Mouse (Mus musculus): ENCODE results near the gene Six3. TPM values are rescaled to one million over a fixed set of nuclear protein-coding genes. Genes with fewer than 3 reads are reported as not detected.
A peak's percentile ranks its signal among the peaks of the same experiment; 100 is the strongest.

The Six3 gene
- polyA plus RNA-seq, 1 experiment from 2014 or later = 17.5 TPM

DNA sequence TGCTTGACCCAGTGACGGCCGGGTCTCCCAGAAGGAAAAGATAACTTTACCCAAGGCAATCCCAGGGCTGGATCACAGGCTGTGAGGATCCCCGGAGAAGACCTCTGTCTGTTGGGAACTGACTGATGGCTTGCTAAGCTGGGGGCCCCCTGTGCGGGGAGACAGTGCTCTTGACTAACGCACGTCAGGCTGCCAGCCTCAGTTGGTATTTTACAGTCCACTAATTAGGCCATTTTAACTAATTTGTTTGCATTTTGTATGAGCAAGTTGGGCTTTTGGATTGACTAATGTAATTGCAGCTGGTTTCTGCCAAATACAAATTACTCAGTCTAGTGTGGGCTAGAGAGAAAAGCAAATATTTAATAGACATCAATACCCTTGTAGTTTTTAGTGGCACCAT, 21.4 kb upstream of the Six3 start:
- Histone ChIP-seq H3K4me3 (ENCODE audit: low read depth, low read length) (no peak overlapping the region), H3K27ac (ENCODE audit: low read depth, low read length) (no peak overlapping the region), H3K4me2 (ENCODE audit: low read depth, low read length, severe bottlenecking) (no peak overlapping the region), H3K27me3 (ENCODE audit: control insufficient read depth, insufficient read depth, low read length) (no peaks in the 10 kb centered on the region; the same call in 1 of the 2 replicates), H3K9me3 (ENCODE audit: control insufficient read depth, low read length) (no peaks in the 10 kb centered on the region), H3K9ac (ENCODE audit: low read length) (no peak overlapping the region), H3K4me1 (replicated peaks; ENCODE audit: control insufficient read depth, insufficient read depth, low read length) (no peaks in the 10 kb centered on the region), H3K36me3 (ENCODE audit: control insufficient read depth, insufficient read depth, low read length) (no peaks in the 10 kb centered on the region)
- 79% methylated on average over 6 of the region's 6 CpGs for WGBS
- no peak for DNase-seq (ENCODE audit: low spot score)
- ATAC-seq (replicated peaks; ENCODE audit: low FRiP score) = no peak

DNA sequence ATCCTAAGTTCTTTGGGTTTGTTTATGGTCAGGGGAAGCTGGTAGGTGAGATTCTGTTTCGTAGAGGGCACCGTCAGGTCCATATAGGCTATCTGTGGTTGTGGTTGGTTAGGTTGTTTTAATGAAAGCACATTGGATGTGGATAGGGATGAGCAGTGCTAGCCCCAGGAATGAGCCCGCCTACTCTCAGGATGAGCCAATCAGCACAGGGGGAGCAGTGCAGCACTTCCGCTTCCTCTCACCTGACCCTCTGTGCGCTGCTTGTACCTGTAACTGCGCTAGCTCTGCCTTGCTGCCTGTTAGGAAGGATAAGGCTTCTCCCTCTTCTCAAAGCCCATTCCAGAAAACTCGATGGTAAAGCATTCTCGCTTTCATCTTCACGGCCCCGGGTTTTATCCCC, 17.6 kb upstream of the Six3 start:
- H3K27me3 ChIP-seq (ENCODE audit: control insufficient read depth, insufficient read depth, low read length) = no peaks in the 10 kb centered on the region; the same call in 1 of the 2 replicates
- DNase-seq (ENCODE audit: low spot score) (no peak), ATAC-seq (replicated peaks; ENCODE audit: low FRiP score) (no peak)
- no peak overlapping the region for H3K4me2 ChIP-seq (ENCODE audit: low read depth, low read length, severe bottlenecking)
- no peak overlapping the region for H3K4me3 ChIP-seq (ENCODE audit: low read depth, low read length)
- H3K9me3 ChIP-seq (ENCODE audit: control insufficient read depth, low read length) = no peaks in the 10 kb centered on the region
- H3K36me3 ChIP-seq (ENCODE audit: control insufficient read depth, insufficient read depth, low read length) = no peaks in the 10 kb centered on the region
- H3K27ac ChIP-seq (ENCODE audit: low read depth, low read length) = no peak overlapping the region
- 69% methylated on average over 10 of the region's 10 CpGs for WGBS
- H3K4me1 ChIP-seq (replicated peaks; ENCODE audit: control insufficient read depth, insufficient read depth, low read length) = no peaks in the 10 kb centered on the region
- H3K9ac ChIP-seq (ENCODE audit: low read length) = no peak overlapping the region

DNA sequence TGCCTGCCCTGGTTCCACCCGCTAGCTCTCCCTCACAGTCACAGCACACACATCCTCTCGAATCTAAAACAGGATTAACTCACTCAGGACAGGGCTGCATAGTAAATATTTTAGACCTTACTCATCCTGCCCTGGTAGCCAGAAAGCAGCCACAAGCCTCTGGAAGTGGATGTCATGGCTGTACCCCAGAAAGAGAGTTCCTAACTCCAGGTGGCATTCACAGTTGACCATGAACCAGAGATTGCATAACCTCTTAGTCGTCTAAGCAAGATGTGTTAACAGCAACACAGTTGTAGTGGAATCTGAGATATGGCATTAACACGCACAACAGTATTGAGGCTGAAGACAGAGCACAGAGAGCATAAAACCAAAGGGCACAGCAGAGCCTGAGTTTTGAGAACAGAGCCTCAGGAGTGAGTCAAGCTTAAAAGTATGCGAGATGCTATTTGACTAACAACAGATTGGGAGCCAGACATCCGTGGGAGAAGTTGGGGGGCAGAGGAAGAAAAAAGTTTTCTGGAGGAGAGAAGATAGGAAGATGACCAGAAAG, 17.0 kb upstream of the Six3 start:
- WGBS = 69% methylated on average over 6 of the region's 6 CpGs
- Histone ChIP-seq H3K4me1 (replicated peaks; ENCODE audit: control insufficient read depth, insufficient read depth, low read length) (no peaks in the 10 kb centered on the region), H3K27ac (ENCODE audit: low read depth, low read length) (no peak overlapping the region), H3K9me3 (ENCODE audit: control insufficient read depth, low read length) (no peaks in the 10 kb centered on the region), H3K4me3 (ENCODE audit: low read depth, low read length) (no peak overlapping the region), H3K4me2 (ENCODE audit: low read depth, low read length, severe bottlenecking) (no peak overlapping the region), H3K36me3 (ENCODE audit: control insufficient read depth, insufficient read depth, low read length) (no peaks in the 10 kb centered on the region), H3K27me3 (ENCODE audit: control insufficient read depth, insufficient read depth, low read length) (no peaks in the 10 kb centered on the region; the same call in 1 of the 2 replicates), H3K9ac (ENCODE audit: low read length) (no peak overlapping the region)
- ATAC-seq (replicated peaks; ENCODE audit: low FRiP score) (no peak), DNase-seq (ENCODE audit: low spot score) (peak; percentile 18)

DNA sequence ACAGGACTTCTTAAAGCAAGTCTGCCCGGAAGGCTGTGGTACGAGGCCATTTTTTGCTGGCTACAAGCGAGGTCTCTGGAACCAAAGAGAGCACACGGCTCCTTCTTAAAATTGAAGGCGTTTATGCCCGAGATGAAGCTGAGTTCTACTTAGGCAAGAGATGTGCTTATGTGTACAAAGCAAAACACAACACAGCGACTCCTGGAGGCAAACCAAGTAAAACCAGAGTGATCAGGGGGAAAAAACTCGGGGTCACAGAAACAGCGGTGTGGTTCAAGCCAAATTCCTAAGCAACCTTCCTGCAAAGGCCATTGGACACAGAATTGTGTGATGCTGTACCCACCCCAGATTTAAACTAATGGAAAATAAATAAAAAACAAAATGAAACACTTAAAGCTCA, 13.9 kb upstream of the Six3 start:
- Histone ChIP-seq H3K4me3 (ENCODE audit: low read depth, low read length) (no peak overlapping the region), H3K4me1 (replicated peaks; ENCODE audit: control insufficient read depth, insufficient read depth, low read length) (no peaks in the 10 kb centered on the region), H3K4me2 (ENCODE audit: low read depth, low read length, severe bottlenecking) (no peak overlapping the region), H3K27me3 (ENCODE audit: control insufficient read depth, insufficient read depth, low read length) (peaks cover 4% of the 10 kb centered on the region; the same call in 1 of the 2 replicates), H3K36me3 (ENCODE audit: control insufficient read depth, insufficient read depth, low read length) (no peaks in the 10 kb centered on the region), H3K9me3 (ENCODE audit: control insufficient read depth, low read length) (no peaks in the 10 kb centered on the region), H3K9ac (ENCODE audit: low read length) (no peak overlapping the region), H3K27ac (ENCODE audit: low read depth, low read length) (no peak overlapping the region)
- DNase-seq (ENCODE audit: low spot score) (peak; percentile 37), ATAC-seq (replicated peaks; ENCODE audit: low FRiP score) (no peak)
- WGBS = 59% methylated on average over 9 of the region's 9 CpGs

DNA sequence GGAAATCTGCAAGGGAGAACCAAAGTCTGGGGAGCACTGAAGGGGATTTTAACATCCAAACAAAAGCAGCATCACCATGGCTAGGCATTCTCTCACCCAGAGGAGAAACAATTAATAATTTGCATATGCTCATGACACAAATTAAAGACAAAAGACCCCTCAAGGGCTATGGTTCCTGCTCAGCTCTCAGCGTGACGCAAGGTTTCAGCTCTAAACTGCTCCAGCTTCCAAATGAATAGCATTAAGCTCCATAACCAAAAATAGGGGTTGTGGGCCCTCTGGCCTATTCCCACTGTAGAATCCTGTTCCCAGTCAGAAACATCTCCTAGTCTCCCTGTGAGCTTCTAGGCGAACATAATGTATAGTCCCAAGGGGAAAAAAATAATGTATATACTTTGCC, 6.9 kb upstream of the Six3 start:
- H3K9ac ChIP-seq (ENCODE audit: low read length) = no peak overlapping the region
- H3K4me1 ChIP-seq (replicated peaks; ENCODE audit: control insufficient read depth, insufficient read depth, low read length) = peaks cover 16% of the 10 kb centered on the region
- H3K4me3 ChIP-seq (ENCODE audit: low read depth, low read length) = no peak overlapping the region
- 0 out of 2 replicates have a peak overlapping the region, but pooled peaks have one; percentile 31 for H3K27ac ChIP-seq (ENCODE audit: low read depth, low read length)
- DNase-seq (ENCODE audit: low spot score) (no peak), ATAC-seq (replicated peaks; ENCODE audit: low FRiP score) (peak; percentile 28; the same call in 1 of the 2 replicates)
- 6% methylated on average over 3 of the region's 3 CpGs for WGBS
- no peak overlapping the region for H3K4me2 ChIP-seq (ENCODE audit: low read depth, low read length, severe bottlenecking)
- H3K27me3 ChIP-seq (ENCODE audit: control insufficient read depth, insufficient read depth, low read length) = peaks cover 54% of the 10 kb centered on the region
- H3K9me3 ChIP-seq (ENCODE audit: control insufficient read depth, low read length) = no peaks in the 10 kb centered on the region
- no peaks in the 10 kb centered on the region for H3K36me3 ChIP-seq (ENCODE audit: control insufficient read depth, insufficient read depth, low read length)

DNA sequence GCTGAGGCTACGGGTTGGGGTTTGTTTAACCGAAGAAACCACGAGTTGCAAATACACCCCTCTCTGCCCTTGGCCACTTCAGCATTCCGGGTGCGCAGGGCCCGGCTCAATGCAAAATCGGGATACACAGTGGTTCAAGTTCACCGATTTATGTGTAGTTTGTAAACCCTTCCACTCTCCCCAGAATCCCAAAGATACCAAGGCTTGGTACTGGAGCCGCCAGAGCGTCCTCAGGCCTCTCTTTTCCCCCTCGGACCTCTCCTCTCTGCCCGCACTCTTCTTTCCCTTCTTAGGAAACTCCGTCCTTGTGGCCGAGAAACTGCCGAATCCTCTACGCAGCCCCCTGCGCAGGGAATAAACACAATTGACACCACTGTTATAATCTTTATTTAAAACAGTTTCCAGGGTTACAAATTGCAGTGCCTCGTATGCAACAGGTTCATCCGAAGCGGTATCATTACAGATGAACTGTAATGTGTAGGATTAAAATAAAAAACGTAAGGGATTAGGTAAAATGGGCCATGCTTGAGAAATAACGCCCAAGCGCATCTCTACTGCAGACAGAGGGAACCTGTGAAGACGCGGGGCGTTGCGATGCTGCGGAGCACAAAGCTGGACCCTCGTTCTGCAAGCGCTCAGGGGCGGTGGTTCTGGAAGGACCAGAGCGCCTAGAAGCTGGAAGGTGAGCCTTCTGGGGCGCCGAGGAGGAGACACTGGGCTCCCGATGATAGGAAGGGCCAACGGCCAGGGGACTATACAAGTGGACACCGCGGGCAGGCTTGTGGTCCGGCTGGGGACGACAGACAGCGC, 5.6 kb upstream of the Six3 start:
- H3K4me2 ChIP-seq (ENCODE audit: low read depth, low read length, severe bottlenecking) = peak overlapping the region; percentile 40
- ATAC-seq (replicated peaks; ENCODE audit: low FRiP score) (no peak), DNase-seq (ENCODE audit: low spot score) (peak; percentile 75)
- H3K36me3 ChIP-seq (ENCODE audit: control insufficient read depth, insufficient read depth, low read length) = no peaks in the 10 kb centered on the region
- no peaks in the 10 kb centered on the region for H3K9me3 ChIP-seq (ENCODE audit: control insufficient read depth, low read length)
- peaks cover 67% of the 10 kb centered on the region for H3K27me3 ChIP-seq (ENCODE audit: control insufficient read depth, insufficient read depth, low read length)
- H3K9ac ChIP-seq (ENCODE audit: low read length) = peak overlapping the region; percentile 48
- no peak overlapping the region for H3K27ac ChIP-seq (ENCODE audit: low read depth, low read length)
- H3K4me1 ChIP-seq (replicated peaks; ENCODE audit: control insufficient read depth, insufficient read depth, low read length) = peaks cover 16% of the 10 kb centered on the region
- 3% methylated on average over 41 of the region's 41 CpGs for WGBS
- peak overlapping the region; percentile 7; the same call in 1 of the 2 replicates for H3K4me3 ChIP-seq (ENCODE audit: low read depth, low read length)

DNA sequence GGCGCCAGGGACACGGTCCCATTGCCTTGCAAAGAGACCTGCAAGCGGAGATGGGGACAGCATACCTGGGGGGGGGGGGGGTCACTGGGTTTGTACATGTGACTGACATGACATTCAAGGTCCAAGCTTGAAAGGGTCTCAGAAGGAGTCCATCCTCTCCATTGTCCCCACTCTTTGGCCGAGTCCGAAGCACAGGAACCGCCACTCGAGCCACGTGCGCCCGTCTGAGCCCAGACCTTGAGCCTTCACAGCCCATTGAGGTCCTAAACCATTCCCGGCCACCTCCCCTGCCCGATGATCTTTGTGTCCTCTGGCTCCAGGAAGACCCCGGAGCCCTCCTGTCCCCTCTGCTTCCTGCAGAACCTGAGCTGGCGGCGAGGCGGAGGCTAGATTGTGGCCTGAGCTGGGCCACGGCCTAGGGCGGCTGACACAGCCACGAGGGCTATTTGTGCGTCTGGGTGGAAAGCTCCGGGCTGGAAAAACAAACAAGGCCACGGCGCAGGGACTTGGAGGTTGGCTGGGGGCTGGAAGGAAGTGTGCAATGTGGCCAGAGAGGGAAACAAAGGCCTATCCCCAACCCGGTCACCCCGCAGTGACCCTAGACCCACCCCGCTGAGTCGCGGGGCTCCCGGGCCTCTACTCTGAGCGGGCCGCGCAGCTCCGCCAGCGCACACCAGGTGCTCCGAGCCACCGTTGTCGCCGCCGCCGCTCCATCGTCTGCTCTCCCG, 4.9 kb upstream of the Six3 start:
- ATAC-seq (replicated peaks; ENCODE audit: low FRiP score) = 0 out of 2 replicates have a peak, but pooled peaks have one; percentile 25
- peak; percentile 77 for DNase-seq (ENCODE audit: low spot score)
- H3K9me3 ChIP-seq (ENCODE audit: control insufficient read depth, low read length) = no peaks in the 10 kb centered on the region
- H3K27ac ChIP-seq (ENCODE audit: low read depth, low read length) = peak overlapping the region; percentile 50
- H3K27me3 ChIP-seq (ENCODE audit: control insufficient read depth, insufficient read depth, low read length) = peaks cover 72% of the 10 kb centered on the region
- peak overlapping the region; percentile 48 for H3K9ac ChIP-seq (ENCODE audit: low read length)
- WGBS = under 1% methylated on average over 42 of the region's 42 CpGs
- no peaks in the 10 kb centered on the region for H3K36me3 ChIP-seq (ENCODE audit: control insufficient read depth, insufficient read depth, low read length)
- peak overlapping the region; percentile 48 for H3K4me2 ChIP-seq (ENCODE audit: low read depth, low read length, severe bottlenecking)
- peak overlapping the region; percentile 21 for H3K4me3 ChIP-seq (ENCODE audit: low read depth, low read length)
- H3K4me1 ChIP-seq (replicated peaks; ENCODE audit: control insufficient read depth, insufficient read depth, low read length) = peaks cover 16% of the 10 kb centered on the region

DNA sequence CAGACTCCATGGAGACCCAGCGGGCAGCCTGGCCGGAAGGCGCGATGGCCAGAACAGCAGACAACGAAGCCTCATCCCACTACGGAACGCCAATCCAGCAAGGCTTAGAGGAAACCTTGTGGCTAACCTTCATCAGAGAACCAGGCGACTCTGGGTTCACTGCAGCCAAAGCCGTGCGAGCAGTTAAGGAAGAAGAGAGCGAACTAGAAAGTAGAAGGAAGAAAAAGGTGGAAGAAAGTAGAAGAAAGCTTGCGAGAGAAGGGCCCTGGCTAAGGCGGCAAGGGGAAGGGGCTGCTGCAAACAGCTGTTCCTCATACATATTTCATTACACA, 4.3 kb upstream of the Six3 start:
- peak overlapping the region; percentile 50 for H3K27ac ChIP-seq (ENCODE audit: low read depth, low read length)

More for the DNA sequence above, 4.3 kb upstream of the Six3 start:
- Histone ChIP-seq H3K4me3 (ENCODE audit: low read depth, low read length) (peak overlapping the region; percentile 21), H3K36me3 (ENCODE audit: control insufficient read depth, insufficient read depth, low read length) (no peaks in the 10 kb centered on the region), H3K4me2 (ENCODE audit: low read depth, low read length, severe bottlenecking) (peak overlapping the region; percentile 48), H3K9me3 (ENCODE audit: control insufficient read depth, low read length) (no peaks in the 10 kb centered on the region), H3K4me1 (replicated peaks; ENCODE audit: control insufficient read depth, insufficient read depth, low read length) (peaks cover 16% of the 10 kb centered on the region), H3K27me3 (ENCODE audit: control insufficient read depth, insufficient read depth, low read length) (peaks cover 78% of the 10 kb centered on the region), H3K9ac (ENCODE audit: low read length) (peak overlapping the region; percentile 48)
- no peak for ATAC-seq (replicated peaks; ENCODE audit: low FRiP score)
- WGBS = 2% methylated on average over 13 of the region's 13 CpGs
- no peak for DNase-seq (ENCODE audit: low spot score)

All from forebrain, embryonic 11.5 days (tissue).